ENCODE assay signal across 17 mouse cellular contexts in the genomic region with DNA sequence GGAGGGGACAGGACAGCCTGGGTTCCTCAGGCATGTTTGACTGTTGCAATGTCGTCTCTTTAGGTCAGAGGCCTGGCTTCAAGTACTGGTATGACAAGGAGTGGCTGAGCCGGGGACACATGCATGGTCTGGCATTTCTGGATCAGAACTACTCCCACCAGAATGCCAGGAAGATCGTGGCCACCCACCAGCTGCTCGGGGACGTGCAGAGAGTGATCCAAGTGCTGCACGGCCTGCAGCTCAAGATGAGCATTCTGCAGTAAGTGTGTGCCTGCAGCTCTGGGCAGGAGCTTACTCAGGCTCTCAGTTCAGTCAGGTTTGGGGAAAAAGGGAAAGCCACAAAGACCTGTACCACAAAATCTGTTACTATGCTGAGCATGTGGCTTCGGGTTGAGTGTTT. TPM values are rescaled to one million over a fixed set of nuclear protein-coding genes. Genes with fewer than 3 reads are reported as not detected.
DNase-seq lines count a peak whose midpoint lies in the region; ATAC-seq and TF ChIP-seq lines count a peak whose summit lies in the region.
"Had no signal": no experiment of that assay in that cellular context is flagged by ENCODE, and none has a peak within 500 bp of the region (broad histone marks: within the 10 kb centered on the region; RNA-seq: fewer than 3 reads in every experiment).

No protein-coding gene starts in this region.

- 0 out of 2 replicates have a peak overlapping the region, but pooled peaks have one; percentile 5 for H3K27ac ChIP-seq in kidney, embryonic 16.5 days (ENCODE audit: low read length)
- H3K27ac ChIP-seq in limb, embryonic 13.5 days, result 0 out of 2 replicates have a peak overlapping the region, but pooled peaks have one; percentile 1
- H3K27ac ChIP-seq in limb, embryonic 10.5 days, result no peak overlapping the region
- H3K27ac ChIP-seq in cortical plate, adult 2 months (ENCODE audit: insufficient read depth, low read length), result 0 out of 2 replicates have a peak overlapping the region, but pooled peaks have one; percentile 49
- H3K27ac ChIP-seq: heart, embryonic 10.5 days; midbrain, embryonic 10.5 days; neural tube, embryonic 13.5 days had no signal

- H3ac ChIP-seq in myocyte (ENCODE audit: control insufficient read depth, insufficient read length), result no peak overlapping the region

- H3K4me2 ChIP-seq in kidney, embryonic 16.5 days (replicated peaks; ENCODE audit: low read depth, low read length), result no peak overlapping the region
- H3K4me2 ChIP-seq in limb, embryonic 13.5 days (replicated peaks), result no peak overlapping the region
- no peak overlapping the region for H3K4me2 ChIP-seq in myocyte (ENCODE audit: low read depth)
- H3K4me2 ChIP-seq: lung, embryonic 14.5 days; neural tube, embryonic 13.5 days had no signal

- H3K9me3 ChIP-seq in kidney, embryonic 16.5 days (ENCODE audit: low read length), result no peaks in the 10 kb centered on the region
- no peaks in the 10 kb centered on the region for H3K9me3 ChIP-seq in limb, embryonic 13.5 days
- no peaks in the 10 kb centered on the region for H3K9me3 ChIP-seq in limb, embryonic 10.5 days (replicated peaks)
- H3K9me3 ChIP-seq: heart, embryonic 10.5 days; midbrain, embryonic 10.5 days; neural tube, embryonic 13.5 days had no signal

- H3K9ac ChIP-seq in kidney, embryonic 16.5 days (replicated peaks; ENCODE audit: low read length), result no peak overlapping the region
- no peak overlapping the region for H3K9ac ChIP-seq in limb, embryonic 13.5 days
- H3K9ac ChIP-seq: lung, embryonic 14.5 days; neural tube, embryonic 13.5 days had no signal

- no peak for ATAC-seq in kidney, embryonic 16.5 days (ENCODE audit: low FRiP score, low TSS enrichment)
- no peak for ATAC-seq in limb, embryonic 13.5 days (ENCODE audit: low FRiP score, low read depth)
- ATAC-seq: hindbrain, embryonic 16.5 days had no signal

- H3K4me3 ChIP-seq in kidney, embryonic 16.5 days (ENCODE audit: low read length), result no peak overlapping the region
- H3K4me3 ChIP-seq in limb, embryonic 13.5 days, result no peak overlapping the region
- no peak overlapping the region for H3K4me3 ChIP-seq in limb, embryonic 10.5 days
- H3K4me3 ChIP-seq in cortical plate, adult 2 months (ENCODE audit: insufficient read depth, low read length), result no peak overlapping the region
- H3K4me3 ChIP-seq in myocyte, result no peak overlapping the region
- H3K4me3 ChIP-seq: heart, embryonic 10.5 days; midbrain, embryonic 10.5 days; neural tube, embryonic 13.5 days had no signal

- no peaks in the 10 kb centered on the region for H3K27me3 ChIP-seq in kidney, embryonic 16.5 days (ENCODE audit: insufficient read depth, low read length)
- no peaks in the 10 kb centered on the region for H3K27me3 ChIP-seq in limb, embryonic 13.5 days
- H3K27me3 ChIP-seq in limb, embryonic 10.5 days (ENCODE audit: low read depth, poor library complexity, severe bottlenecking), result no peaks in the 10 kb centered on the region
- H3K27me3 ChIP-seq in myocyte (ENCODE audit: control insufficient read depth, insufficient read depth, insufficient read length), result no peaks in the 10 kb centered on the region
- H3K27me3 ChIP-seq: neural tube, embryonic 13.5 days had no signal

- H3K79me2 ChIP-seq in myocyte (ENCODE audit: control insufficient read depth, insufficient read depth), result no peaks in the 10 kb centered on the region

- H3K36me3 ChIP-seq in kidney, embryonic 16.5 days (ENCODE audit: insufficient read depth, low read length), result peaks cover 44% of the 10 kb centered on the region
- peaks cover 87% of the 10 kb centered on the region for H3K36me3 ChIP-seq in limb, embryonic 13.5 days
- H3K36me3 ChIP-seq in limb, embryonic 10.5 days, result peaks cover 94% of the 10 kb centered on the region
- peaks cover 17% of the 10 kb centered on the region for H3K36me3 ChIP-seq in myocyte (ENCODE audit: control insufficient read depth, insufficient read depth)

- no peak for TF ChIP-seq CTCF in cortical plate, adult 2 months (IDR thresholded peaks at IDR 0.05; ENCODE audit: extremely low read depth, insufficient read depth, low read length)

- WGBS in kidney, embryonic 16.5 days, result 73% methylated on average over 7 of the region's 7 CpGs
- WGBS in limb, embryonic 13.5 days, result 89% methylated on average over 7 of the region's 7 CpGs
- 92% methylated on average over 7 of the region's 7 CpGs for WGBS in limb, embryonic 10.5 days

- H3K4me1 ChIP-seq in kidney, embryonic 16.5 days (ENCODE audit: insufficient read depth, low read length), result peaks cover 12% of the 10 kb centered on the region; the same call in 1 of the 2 replicates
- no peaks in the 10 kb centered on the region for H3K4me1 ChIP-seq in limb, embryonic 13.5 days
- H3K4me1 ChIP-seq in limb, embryonic 10.5 days, result no peaks in the 10 kb centered on the region
- peaks cover 5% of the 10 kb centered on the region; the same call in 1 of the 2 replicates for H3K4me1 ChIP-seq in cortical plate, adult 2 months (ENCODE audit: control insufficient read depth, insufficient read depth, low read length)
- H3K4me1 ChIP-seq: midbrain, embryonic 10.5 days had no signal

- TF ChIP-seq POLR2A in cortical plate, adult 2 months (IDR thresholded peaks at IDR 0.05; ENCODE audit: extremely low read depth, insufficient read depth, low read length), result no peak
- TF ChIP-seq POLR2A in myocyte (IDR thresholded peaks at IDR 0.05; ENCODE audit: insufficient read length, low read depth), result no peak

- no peak for DNase-seq in kidney, adult 11 months
- no peak for DNase-seq in limb, embryonic 10.5 days (ENCODE audit: low spot score)
- no peak for DNase-seq in kidney, postnatal 14 days
- DNase-seq: adrenal gland, postnatal 36 days; cerebellum, adult 9-10 months; gastrocnemius, postnatal 25 days; heart, postnatal 4 days; lung, embryonic 14.5 days; lung, postnatal 4 days had no signal

TF ChIP-seq in myocyte, 11 proteins besides CTCF, POLR2A, EP300 and RAD21:
- TF ChIP-seq MYOG (IDR thresholded peaks at IDR 0.05; ENCODE audit: control insufficient read depth in 1 of 3, insufficient read depth in 1 of 3, insufficient read length in 2 of 3, low read depth in 2 of 3) (peak in 2 of 3 experiments; percentile 20 to 70), TCF3 (IDR thresholded peaks at IDR 0.05; ENCODE audit: insufficient read length, low read depth) (no peak)

RNA-seq across cellular contexts. Expression of a gene that starts 13.6 kb away (rescaled TPM):
- 5.5 and 8.1 TPM in 2 replicates for polyA plus RNA-seq in kidney, embryonic 16.5 days (2015; fragmentation: Nextera tagmentation; extraction: Ambion mirVana)
- 3.9 and 4.4 TPM in 2 replicates for polyA plus RNA-seq in limb, embryonic 13.5 days (2015; fragmentation: Nextera tagmentation; extraction: Ambion mirVana)
- polyA plus RNA-seq in limb, embryonic 10.5 days (2016; fragmentation: Nextera tagmentation; extraction: Ambion mirVana), result 2.6 TPM in 2 replicates
- 6.0 and 8.9 TPM in 2 replicates for polyA plus RNA-seq in cortical plate, adult 2 months (2012; rRNA removed)
- polyA plus RNA-seq in myocyte (2012; fragmentation: generic; extraction: Trizol), result 4.1 TPM

RNA-seq across cellular contexts. Expression of a gene that starts 14.0 kb away (rescaled TPM):
- polyA plus RNA-seq in kidney, embryonic 16.5 days (2015; fragmentation: Nextera tagmentation; extraction: Ambion mirVana), result 48.8 and 58.0 TPM in 2 replicates
- 69.6 and 70.4 TPM in 2 replicates for polyA plus RNA-seq in limb, embryonic 13.5 days (2015; fragmentation: Nextera tagmentation; extraction: Ambion mirVana)
- polyA plus RNA-seq in limb, embryonic 10.5 days (2016; fragmentation: Nextera tagmentation; extraction: Ambion mirVana), result 53.3 and 61.0 TPM in 2 replicates
- 75.3 and 75.4 TPM in 2 replicates for polyA plus RNA-seq in cortical plate, adult 2 months (2012; rRNA removed)
- 167 TPM for polyA plus RNA-seq in myocyte (2012; fragmentation: generic; extraction: Trizol)
